In genomic region chr5:8111691-8112090, GRCm38 (mm10) we compare ENCODE assay signal across 10 mouse cellular contexts.
A peak's percentile ranks its signal among the peaks of the same experiment; 100 is the strongest.
DNase-seq lines count a peak whose midpoint lies in the region; ATAC-seq lines count a peak whose summit lies in the region.
"Had no signal": no experiment of that assay in that cellular context is flagged by ENCODE, and none has a peak within 500 bp of the region (broad histone marks: within the 10 kb centered on the region; RNA-seq: fewer than 3 reads in every experiment).

No protein-coding gene starts in this region.

- H3K9me3 ChIP-seq in midbrain, embryonic 11.5 days (ENCODE audit: control insufficient read depth, low read length), result no peaks in the 10 kb centered on the region
- no peaks in the 10 kb centered on the region for H3K9me3 ChIP-seq in midbrain, embryonic 10.5 days (replicated peaks)
- H3K9me3 ChIP-seq: embryonic facial prominence, embryonic 10.5 days; embryonic facial prominence, embryonic 12.5 days; forebrain, embryonic 13.5 days; forebrain, embryonic 15.5 days had no signal

- H3K4me2 ChIP-seq in midbrain, embryonic 11.5 days, result no peak overlapping the region
- H3K4me2 ChIP-seq: embryonic facial prominence, embryonic 12.5 days; forebrain, embryonic 13.5 days; forebrain, embryonic 15.5 days had no signal

- peak; percentile 54 for DNase-seq in cerebellum, adult 9-10 months
- no peak for DNase-seq in cerebellum, postnatal 4 days (ENCODE audit: low spot score in 2 of 2)
- DNase-seq in midbrain, embryonic 11.5 days (ENCODE audit: low spot score, missing footprints), result peak; percentile 64
- DNase-seq in midbrain, embryonic 10.5 days (ENCODE audit: low spot score), result no peak
- no peak for DNase-seq in kidney, adult 9 months
- DNase-seq: forebrain, postnatal 0 days had no signal

- H3K36me3 ChIP-seq in midbrain, embryonic 11.5 days (ENCODE audit: control insufficient read depth, insufficient read depth, low read length), result no peaks in the 10 kb centered on the region
- H3K36me3 ChIP-seq in midbrain, embryonic 10.5 days, result no peaks in the 10 kb centered on the region
- H3K36me3 ChIP-seq: embryonic facial prominence, embryonic 10.5 days; embryonic facial prominence, embryonic 12.5 days; forebrain, embryonic 15.5 days had no signal

- no peak overlapping the region for H3K9ac ChIP-seq in midbrain, embryonic 11.5 days (ENCODE audit: low read length)
- H3K9ac ChIP-seq: embryonic facial prominence, embryonic 12.5 days; forebrain, embryonic 13.5 days; forebrain, embryonic 15.5 days; forebrain, postnatal 0 days had no signal

- H3K4me3 ChIP-seq in midbrain, embryonic 11.5 days (ENCODE audit: low read depth, low read length), result no peak overlapping the region
- no peak overlapping the region for H3K4me3 ChIP-seq in midbrain, embryonic 10.5 days
- H3K4me3 ChIP-seq: embryonic facial prominence, embryonic 10.5 days; embryonic facial prominence, embryonic 12.5 days; forebrain, embryonic 13.5 days; forebrain, embryonic 15.5 days had no signal

- no peaks in the 10 kb centered on the region for H3K4me1 ChIP-seq in midbrain, embryonic 11.5 days (ENCODE audit: control insufficient read depth, insufficient read depth, low read length)
- H3K4me1 ChIP-seq in midbrain, embryonic 10.5 days, result no peaks in the 10 kb centered on the region
- H3K4me1 ChIP-seq: embryonic facial prominence, embryonic 10.5 days; embryonic facial prominence, embryonic 12.5 days had no signal

- no peak overlapping the region for H3K27ac ChIP-seq in midbrain, embryonic 11.5 days (ENCODE audit: low read depth, low read length)
- no peak overlapping the region for H3K27ac ChIP-seq in midbrain, embryonic 10.5 days (replicated peaks)
- H3K27ac ChIP-seq: embryonic facial prominence, embryonic 10.5 days; embryonic facial prominence, embryonic 12.5 days; forebrain, embryonic 13.5 days; forebrain, embryonic 15.5 days had no signal

- ATAC-seq in midbrain, embryonic 11.5 days (ENCODE audit: low FRiP score), result no peak
- ATAC-seq: forebrain, embryonic 13.5 days; forebrain, embryonic 15.5 days; forebrain, postnatal 0 days had no signal

- WGBS in midbrain, embryonic 11.5 days, result 90% methylated on average over 3 of the region's 3 CpGs
- WGBS in midbrain, embryonic 10.5 days, result 90% methylated on average over 3 of the region's 3 CpGs

- H3K27me3 ChIP-seq in midbrain, embryonic 11.5 days (ENCODE audit: control insufficient read depth, insufficient read depth, low read length), result no peaks in the 10 kb centered on the region
- no peaks in the 10 kb centered on the region for H3K27me3 ChIP-seq in midbrain, embryonic 10.5 days (ENCODE audit: low read depth, poor library complexity, severe bottlenecking)
- H3K27me3 ChIP-seq: embryonic facial prominence, embryonic 12.5 days; forebrain, embryonic 13.5 days; forebrain, embryonic 15.5 days had no signal

Comparison
In these comparisons a context has a peak if more than half of its experiments do, and no peak if none do; other contexts are left out.
1. DNase-seq: peak in cerebellum, adult 9-10 months (single experiment) and midbrain, embryonic 11.5 days (single experiment); none in cerebellum, postnatal 4 days (0 of 2), midbrain, embryonic 10.5 days (single experiment) and kidney, adult 9 months (single experiment).